Mouse (Mus musculus) neural tube, embryonic 11.5 days (tissue): ENCODE measurements around the gene 1810013L24Rik. TPM values are rescaled to one million over a fixed set of nuclear protein-coding genes. Genes with fewer than 3 reads are reported as not detected.
A peak's percentile ranks its signal among the peaks of the same experiment; 100 is the strongest.

Experiments
- ATAC-seq: fragments of 200-750 bp; cut with Nextera tagmentation; 2 replicates; pipeline ENCODE4 v1.8.0; 2017; ENCODE audit warnings: moderate number of reproducible peaks, mild to moderate bottlenecking, moderate TSS enrichment, moderate library complexity; ENCODE audit not compliant: insufficient read depth, low FRiP score, low TSS enrichment
- DNase-seq: peaks from one replicate; pipeline ENCODE4 v3.0.0-alpha.2; 2015; ENCODE audit warnings: low spot score
- H3K27ac ChIP-seq: fragments of 300-500 bp; sonication (generic); 2 replicates; pipeline ENCODE4 v1.5.1; 2014; ENCODE audit warnings: low read depth, mild to moderate bottlenecking, low read length
- H3K27me3 ChIP-seq: fragments of 300-500 bp; sonication (generic); 2 replicates; pipeline ENCODE4 v1.6.1; 2014; ENCODE audit warnings: mild to moderate bottlenecking, low read length, mixed read lengths; ENCODE audit not compliant: control insufficient read depth, insufficient read depth
- H3K36me3 ChIP-seq: fragments of 300-500 bp; sonication (generic); 2 replicates; pipeline ENCODE4 v1.6.1; 2014; ENCODE audit warnings: mild to moderate bottlenecking, low read length, moderate library complexity, mixed read lengths; ENCODE audit not compliant: control insufficient read depth, insufficient read depth
- H3K4me1 ChIP-seq: fragments of 300-500 bp; sonication (generic); 2 replicates; pipeline ENCODE4 v1.6.1; 2014; ENCODE audit warnings: low read length, mixed read lengths; ENCODE audit not compliant: control insufficient read depth, insufficient read depth
- H3K4me2 ChIP-seq: fragments of 300-500 bp; sonication (generic); 2 replicates; pipeline ENCODE4 v1.6.1; 2014; ENCODE audit warnings: low read depth, mild to moderate bottlenecking, moderate library complexity
- H3K4me3 ChIP-seq: fragments of 300-500 bp; sonication (generic); 2 replicates; pipeline ENCODE4 v1.5.1; 2014; ENCODE audit warnings: low read depth, low read length
- H3K9ac ChIP-seq: fragments of 300-500 bp; sonication (generic); 2 replicates; pipeline ENCODE4 v1.6.1; 2014; ENCODE audit warnings: mild to moderate bottlenecking, low read length
- H3K9me3 ChIP-seq: fragments of 300-500 bp; sonication (generic); 2 replicates; pipeline ENCODE4 v1.6.1; 2016; ENCODE audit warnings: low read length; ENCODE audit not compliant: control insufficient read depth
- WGBS: fragments of 180-500 bp; shearing (Covaris S2); extraction: QIAGEN DNeasy Blood & Tissue Kit; methylation state at CpG from one replicate; pipeline ENCODE4 v1.1.7; 2014; 5-methylcytosine and 5-hydroxymethylcytosine counted together
- polyA plus RNA-seq: library from polyadenylated mRNA; unstranded; fragments of >200 nt; fragmentation: Nextera tagmentation; extraction: Ambion mirVana; gene quantifications from 2 replicates; pipeline ENCODE4 v1.2.1, GENCODE M21; 2014

The 1810013L24Rik gene
- polyA plus RNA-seq, result 20.5 and 21.7 TPM in 2 replicates

GRCm38 (mm10) chr16:8829564-8830359 is at the start of gene 1810013L24Rik:
Gene 1810013L24Rik (plus strand): TSS chr16:8830100.
- WGBS, result under 1% methylated on average over 61 of the region's 80 CpGs
- peak; percentile 95 for ATAC-seq
- H3K27me3 ChIP-seq, result no peaks in the 10 kb centered on the region

DNA sequence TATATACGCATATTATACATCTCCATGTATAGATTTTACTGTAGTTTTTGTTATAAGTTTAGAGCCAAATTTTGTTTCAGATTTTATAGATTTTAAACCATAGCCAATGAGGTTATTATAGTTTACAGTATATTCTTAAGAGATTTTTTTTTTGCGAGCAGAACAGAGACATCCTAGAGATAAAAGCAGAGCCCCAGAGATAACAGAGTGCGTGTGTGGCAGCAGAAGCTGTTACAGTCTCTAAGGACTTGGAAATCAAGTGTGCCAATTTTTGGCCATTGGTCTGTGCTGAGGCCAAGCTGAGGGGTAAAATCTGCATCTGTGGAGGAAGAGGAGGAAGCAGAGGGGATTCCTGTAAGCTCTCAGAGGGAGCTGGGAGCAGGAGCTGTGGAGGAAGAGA is 49.7 kb upstream of the 1810013L24Rik start:
- no peak overlapping the region for H3K27ac ChIP-seq
- H3K4me2 ChIP-seq, result no peak overlapping the region
- H3K9ac ChIP-seq, result no peak overlapping the region
- 93% methylated on average over 3 of the region's 3 CpGs for WGBS
- no peaks in the 10 kb centered on the region for H3K9me3 ChIP-seq
- no peaks in the 10 kb centered on the region for H3K36me3 ChIP-seq
- ATAC-seq, result no peak
- no peaks in the 10 kb centered on the region for H3K4me1 ChIP-seq
- no peak overlapping the region for H3K4me3 ChIP-seq
- H3K27me3 ChIP-seq, result no peaks in the 10 kb centered on the region
- no peak for DNase-seq

More at GRCm38 (mm10) chr16:8829564-8830359, at the start of gene 1810013L24Rik:
- Histone ChIP-seq H3K4me1 (peaks cover 9% of the 10 kb centered on the region), H3K36me3 (peaks cover 3% of the 10 kb centered on the region; the same call in 1 of the 2 replicates), H3K4me3 (peak within 1 kb of the TSS; percentile 87), H3K27ac (peak within 1 kb of the TSS; percentile 92), H3K4me2 (peak within 1 kb of the TSS; percentile 89), H3K9ac (peak within 1 kb of the TSS; percentile 91), H3K9me3 (no peaks in the 10 kb centered on the region)
- DNase-seq, result peak; percentile 99

- no peaks in the 10 kb centered on the region for H3K36me3 ChIP-seq
- no peaks in the 10 kb centered on the region for H3K27me3 ChIP-seq
- 67% methylated on average over 6 of the region's 6 CpGs for WGBS
- no peak overlapping the region for H3K27ac ChIP-seq
- H3K4me2 ChIP-seq, result no peak overlapping the region
- DNase-seq (no peak), ATAC-seq (no peak)
- H3K4me3 ChIP-seq, result no peak overlapping the region
- H3K4me1 ChIP-seq, result no peaks in the 10 kb centered on the region
- no peaks in the 10 kb centered on the region for H3K9me3 ChIP-seq
- no peak overlapping the region for H3K9ac ChIP-seq
These were observed 48.7 kb upstream of the 1810013L24Rik start for GRCm38 (mm10) chr16:8781191-8781590.

DNA sequence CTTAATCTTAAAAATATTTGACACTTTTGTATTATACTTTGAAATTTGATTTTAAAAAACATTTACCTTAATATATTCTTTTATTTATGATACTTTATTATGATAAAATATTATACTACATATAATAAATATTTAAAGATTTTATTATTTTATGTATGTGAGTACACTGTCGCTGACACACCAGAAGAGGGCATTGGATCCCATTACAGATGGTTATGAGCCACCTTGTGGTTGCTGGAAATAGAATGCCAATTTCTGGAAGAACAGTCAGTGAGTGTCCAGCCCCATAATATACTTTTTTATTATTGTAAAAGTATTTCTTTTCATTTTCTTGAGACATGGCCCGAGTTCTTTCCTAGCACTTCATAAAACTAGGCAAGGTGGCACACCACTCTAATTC is 48.2 kb upstream of the 1810013L24Rik start:
- DNase-seq, result no peak
- Histone ChIP-seq H3K4me1 (no peaks in the 10 kb centered on the region), H3K36me3 (no peaks in the 10 kb centered on the region), H3K4me3 (no peak overlapping the region), H3K27ac (no peak overlapping the region), H3K9ac (no peak overlapping the region), H3K27me3 (no peaks in the 10 kb centered on the region), H3K9me3 (no peaks in the 10 kb centered on the region), H3K4me2 (no peak overlapping the region)
- WGBS, result 90% methylated on average over 2 of the region's 2 CpGs
- no peak for ATAC-seq

- ATAC-seq, result no peak
- H3K27ac ChIP-seq, result no peak overlapping the region
- no peak for DNase-seq
- no peak overlapping the region for H3K4me3 ChIP-seq
- H3K4me2 ChIP-seq, result no peak overlapping the region
- H3K9me3 ChIP-seq, result no peaks in the 10 kb centered on the region
- WGBS, result 87% methylated on average over 16 of the region's 16 CpGs
- no peaks in the 10 kb centered on the region for H3K27me3 ChIP-seq
- H3K9ac ChIP-seq, result no peak overlapping the region
- H3K36me3 ChIP-seq, result no peaks in the 10 kb centered on the region
- no peaks in the 10 kb centered on the region for H3K4me1 ChIP-seq
These were observed 46.5 kb upstream of the 1810013L24Rik start for GRCm38 (mm10) chr16:8783198-8783913.

DNA sequence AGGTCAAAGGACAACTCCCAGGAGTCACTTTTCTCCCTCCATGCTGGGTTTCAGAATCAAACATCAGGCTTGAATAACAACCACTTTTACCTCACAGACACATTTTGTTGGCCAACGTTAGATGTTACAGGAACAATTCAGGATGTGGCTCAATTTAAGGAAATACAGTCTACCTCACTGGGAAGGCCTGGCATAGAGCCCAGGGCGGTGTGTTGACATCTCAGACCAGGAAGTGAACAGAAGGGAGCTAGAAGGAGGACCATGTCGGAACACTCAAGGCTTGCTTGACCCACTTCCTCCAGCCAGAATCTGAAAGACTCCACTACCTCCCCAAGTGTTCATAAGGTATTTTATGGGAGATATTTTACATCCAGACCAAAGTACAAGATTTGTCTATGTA is 45.1 kb upstream of the 1810013L24Rik start:
- WGBS, result 80% methylated on average over 3 of the region's 3 CpGs
- H3K4me3 ChIP-seq, result no peak overlapping the region
- no peaks in the 10 kb centered on the region for H3K4me1 ChIP-seq
- no peak for ATAC-seq
- no peaks in the 10 kb centered on the region for H3K9me3 ChIP-seq
- no peak overlapping the region for H3K4me2 ChIP-seq
- no peak for DNase-seq
- H3K9ac ChIP-seq, result no peak overlapping the region
- no peaks in the 10 kb centered on the region for H3K36me3 ChIP-seq
- H3K27me3 ChIP-seq, result no peaks in the 10 kb centered on the region
- H3K27ac ChIP-seq, result no peak overlapping the region

GRCm38 (mm10) chr16:8790886-8791285 is 39.0 kb upstream of the 1810013L24Rik start:
- DNase-seq (no peak), ATAC-seq (no peak)
- 85% methylated on average over 4 of the region's 4 CpGs for WGBS
- Histone ChIP-seq H3K9me3 (no peaks in the 10 kb centered on the region), H3K9ac (no peak overlapping the region), H3K27me3 (no peaks in the 10 kb centered on the region), H3K4me3 (no peak overlapping the region), H3K36me3 (no peaks in the 10 kb centered on the region), H3K4me2 (no peak overlapping the region), H3K4me1 (no peaks in the 10 kb centered on the region), H3K27ac (no peak overlapping the region)

DNA sequence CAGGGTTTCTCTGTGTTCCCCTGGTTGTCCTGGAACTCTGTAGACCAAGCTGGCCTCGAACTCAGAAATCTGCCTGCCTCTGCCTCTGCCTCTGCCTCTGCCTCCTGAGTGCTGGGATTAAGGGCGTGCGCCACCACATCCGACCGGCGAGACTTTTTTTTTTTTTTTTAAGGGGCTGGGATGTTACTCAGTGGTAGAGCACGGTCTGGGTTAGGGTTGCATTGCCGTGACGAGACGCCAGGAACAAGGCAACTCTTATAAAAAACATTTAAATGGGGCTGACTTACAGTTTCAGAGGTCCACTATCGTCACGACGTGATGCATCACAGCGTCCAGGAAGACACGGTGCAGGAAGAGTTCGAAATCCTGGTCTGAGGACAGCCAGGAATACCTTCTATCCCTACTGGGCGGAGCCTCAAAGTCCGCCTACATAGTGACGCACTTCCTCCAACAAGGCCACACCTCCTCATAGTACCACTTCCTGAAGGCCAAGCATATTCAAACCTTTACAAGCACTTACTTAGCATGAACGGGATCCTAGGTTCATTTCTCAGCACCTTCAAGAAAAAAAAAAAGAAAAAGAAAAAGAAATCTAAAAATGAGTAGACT is 37.8 kb upstream of the 1810013L24Rik start, which contains the start of gene Usp7:
Gene Usp7, minus strand, starts transcription at position 360 of the 609 bp plus-strand sequence.
- Histone ChIP-seq H3K4me1 (no peaks in the 10 kb centered on the region), H3K9me3 (no peaks in the 10 kb centered on the region), H3K36me3 (no peaks in the 10 kb centered on the region), H3K4me3 (no peak within 1 kb of the TSS), H3K9ac (no peak within 1 kb of the TSS), H3K27ac (no peak within 1 kb of the TSS), H3K27me3 (no peaks in the 10 kb centered on the region), H3K4me2 (no peak within 1 kb of the TSS)
- no peak for ATAC-seq
- WGBS, result 91% methylated on average over 20 of the region's 20 CpGs
- DNase-seq, result no peak
